Mouse (Mus musculus) CD4-positive helper T cell, adult 2 months (primary cell): Measurements from ENCODE around the gene Mcoln2.
"Not testable (repeated sequence)": the region's sequence is repeated elsewhere in the genome, so short reads cannot be mapped to it uniquely, and the experiment has no call there.

Source experiments
- DNase-seq: peaks from one replicate; pipeline ENCODE4 v3.0.0-alpha.2; 2012; ENCODE audit warnings: low read depth, missing footprints, low spot score

Gene Mcoln2

DNA sequence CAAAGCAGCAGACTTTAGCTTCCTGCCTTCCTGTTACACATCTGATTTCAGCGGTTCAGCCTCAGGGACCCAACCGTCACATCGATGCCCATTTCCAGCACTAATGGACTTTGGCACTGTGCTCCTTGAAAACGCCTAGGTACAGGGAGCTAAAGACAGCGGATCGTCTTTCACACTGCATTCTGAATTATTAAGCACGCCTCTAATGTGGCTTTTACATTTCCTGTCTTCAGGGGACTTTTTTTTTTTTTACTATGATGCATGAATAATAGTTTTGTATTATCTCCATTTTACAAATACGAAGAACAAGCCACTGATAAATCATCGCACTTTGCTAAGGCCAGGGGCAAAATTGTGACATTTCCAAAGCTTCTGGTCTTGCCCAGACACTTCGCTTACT, 36.4 kb downstream of the Mcoln2 start:
- peak; percentile 33 for DNase-seq

DNA sequence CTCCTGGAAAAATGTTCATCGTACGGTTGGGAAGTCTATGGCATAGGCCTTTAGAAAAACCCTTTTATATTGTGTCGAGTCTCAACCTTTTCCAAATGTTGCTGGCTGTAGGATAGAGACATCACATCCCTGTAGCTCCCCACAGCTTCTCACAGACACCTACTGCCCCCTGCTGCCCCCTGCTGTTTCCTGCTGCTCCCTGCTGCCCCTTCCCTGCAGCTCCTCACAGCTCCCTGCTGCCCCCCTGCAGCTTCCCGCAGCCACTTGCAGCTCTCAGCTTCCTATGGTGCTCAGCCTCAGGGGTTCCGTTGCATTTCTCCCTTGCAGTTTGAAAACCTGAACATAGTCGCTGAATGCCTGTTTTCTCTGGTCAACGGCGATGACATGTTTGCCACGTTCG, 40.3 kb downstream of the Mcoln2 start:
- no peak for DNase-seq

DNA sequence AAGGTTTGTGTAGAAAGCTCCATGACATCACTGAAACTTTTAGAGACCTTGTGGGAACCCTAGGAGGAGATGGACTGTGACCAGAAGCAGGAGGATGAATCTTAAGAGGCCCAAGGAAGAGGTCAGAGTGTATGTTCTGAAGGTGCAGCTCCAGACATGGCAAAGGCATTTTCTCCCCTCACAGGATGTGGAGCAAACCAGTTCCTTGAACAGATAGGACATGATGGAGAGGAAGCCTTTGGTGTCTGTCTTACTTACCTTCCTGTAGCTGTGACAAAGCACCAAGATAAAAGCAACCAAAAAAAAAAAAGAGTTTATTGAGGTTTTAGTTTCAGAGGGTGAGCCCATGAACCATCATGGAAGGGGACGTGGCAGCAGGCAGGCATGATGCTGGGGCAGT, 42.9 kb downstream of the Mcoln2 start:
- peak; percentile 79 for DNase-seq

DNA sequence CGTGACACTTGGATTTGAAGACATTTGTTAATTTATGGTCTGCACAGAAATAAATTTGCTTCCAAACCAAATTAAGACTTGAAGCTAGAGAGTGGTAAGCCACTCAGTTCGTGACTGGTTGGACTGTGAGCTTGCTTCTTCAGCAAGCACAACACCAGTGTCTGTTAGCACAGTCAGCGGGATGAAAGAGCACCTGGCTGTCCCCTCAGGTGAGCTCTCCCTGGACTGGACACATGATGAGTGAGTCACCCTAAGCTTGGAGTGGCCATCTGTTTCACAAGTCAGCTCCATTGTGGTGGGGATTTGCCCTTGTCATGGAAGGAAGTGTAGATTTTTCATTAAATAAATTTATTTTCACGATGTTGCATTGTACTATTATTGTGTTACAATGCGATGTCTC, 45.5 kb downstream of the Mcoln2 start:
- DNase-seq = no peak

DNA sequence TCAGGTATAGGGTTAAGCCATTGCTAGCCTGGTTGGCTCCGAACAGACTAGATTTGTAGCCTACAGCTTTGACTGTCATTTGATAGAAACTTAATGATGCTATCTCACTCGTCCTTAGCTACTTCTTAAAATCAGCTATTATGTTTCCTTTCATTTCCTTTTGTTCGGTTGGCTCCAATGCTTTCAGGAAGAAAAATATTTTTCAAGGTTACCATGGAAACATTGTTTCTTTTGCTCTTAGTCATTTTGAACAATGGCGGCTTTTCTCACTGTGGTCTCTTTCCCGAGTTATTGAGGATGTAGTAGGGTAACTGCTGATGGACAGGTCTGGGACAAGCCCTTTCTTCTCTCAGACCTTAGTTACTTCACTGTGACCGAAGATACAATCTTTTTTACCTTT, 46.7 kb downstream of the Mcoln2 start:
- peak; percentile 45 for DNase-seq

DNA sequence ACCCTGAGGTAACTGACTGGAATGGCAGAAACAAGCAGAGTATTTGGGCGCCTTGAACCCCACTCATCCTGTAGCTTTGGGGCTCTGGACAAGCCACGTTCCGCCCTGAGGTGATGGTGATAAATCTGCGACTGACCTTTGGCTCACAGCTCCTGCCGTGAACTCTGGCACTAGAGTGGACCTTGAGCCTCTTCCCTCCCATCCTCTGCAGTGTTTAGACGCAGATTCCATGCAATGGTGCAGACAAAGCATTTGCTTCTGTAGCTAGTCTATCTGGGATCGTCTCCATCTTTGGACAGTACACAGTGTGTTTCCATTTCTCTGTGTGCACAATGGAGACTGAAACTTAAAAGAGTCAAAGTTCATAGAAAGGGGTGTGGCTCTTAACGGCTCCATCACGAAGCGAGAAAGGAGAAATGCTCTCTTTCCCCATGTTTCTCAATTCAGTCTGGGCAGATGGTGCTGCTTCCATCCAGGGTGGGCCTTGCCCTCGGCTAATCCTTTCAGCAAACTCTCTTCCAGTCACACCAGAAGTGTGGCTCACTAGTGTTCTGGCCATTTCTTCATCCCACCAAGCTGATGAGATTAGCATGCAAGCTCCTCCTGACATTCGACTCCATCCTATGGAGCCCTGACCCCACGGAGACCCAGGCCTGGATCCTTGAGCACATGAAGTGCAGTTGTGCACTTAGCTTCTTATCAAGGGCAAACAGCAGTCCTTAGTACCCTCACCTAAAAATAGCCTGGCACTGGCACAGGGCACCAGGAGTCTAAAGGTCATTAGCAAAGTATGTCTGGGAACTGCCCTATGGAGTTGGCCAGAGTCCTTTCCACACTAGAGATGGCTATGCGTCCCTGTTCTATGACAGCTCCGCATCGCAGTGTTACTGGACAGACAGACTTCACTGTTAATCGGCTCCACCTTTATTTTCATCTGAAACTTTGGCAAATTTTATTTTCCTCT, 47.4 kb downstream of the Mcoln2 start:
- no peak for DNase-seq

DNA sequence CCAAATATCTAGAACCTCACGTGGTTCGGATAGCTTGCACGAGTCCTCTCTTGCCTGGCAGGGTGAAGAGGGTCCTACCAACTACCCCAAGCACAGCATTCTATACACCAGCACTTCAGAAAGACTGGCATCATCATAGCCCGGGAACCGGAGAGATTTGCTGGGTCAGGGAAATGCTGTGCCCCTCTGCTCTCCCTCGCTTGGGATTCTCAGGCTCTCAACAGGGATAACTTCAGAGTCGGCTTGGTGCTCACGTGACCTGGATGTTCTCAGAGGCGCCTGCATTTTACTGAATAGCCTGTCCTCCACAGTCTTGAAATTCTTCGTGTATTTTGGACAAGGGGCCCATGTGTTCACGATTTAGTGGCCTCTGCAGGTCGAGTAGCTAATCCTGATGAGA, 48.2 kb downstream of the Mcoln2 start:
- DNase-seq = no peak

DNA sequence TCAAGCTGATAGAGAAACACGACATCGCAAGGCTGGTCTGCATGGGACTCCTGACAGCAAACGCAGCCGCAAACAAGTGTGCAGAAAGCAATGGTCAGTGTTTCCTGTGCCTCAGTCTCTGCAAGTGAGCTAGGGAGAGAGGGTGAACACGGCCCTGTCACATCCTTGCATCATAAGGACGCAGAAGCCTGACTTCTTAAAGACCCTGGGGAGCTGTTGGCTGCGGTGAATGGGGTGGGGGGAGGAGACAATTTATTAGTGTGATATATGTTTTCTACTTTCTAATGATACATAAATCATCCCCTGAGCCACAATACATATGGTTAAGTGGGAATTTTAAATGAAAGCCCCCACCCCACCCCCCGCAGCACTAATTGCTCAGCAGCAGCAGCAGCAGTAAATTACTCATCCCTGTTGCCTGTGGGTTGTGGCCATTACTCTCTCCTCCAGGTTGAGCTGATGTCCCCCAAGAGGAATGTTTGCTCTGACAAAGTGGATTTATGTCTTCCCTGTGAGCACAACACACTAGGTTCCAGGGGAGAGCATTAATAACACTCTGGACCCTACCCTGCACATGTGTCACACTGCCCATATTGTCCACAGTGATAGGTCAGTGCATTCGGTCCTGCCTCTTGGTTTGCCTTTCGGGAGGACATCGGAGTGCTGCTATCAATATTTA, 49.3 kb downstream of the Mcoln2 start:
- DNase-seq = no peak

DNA sequence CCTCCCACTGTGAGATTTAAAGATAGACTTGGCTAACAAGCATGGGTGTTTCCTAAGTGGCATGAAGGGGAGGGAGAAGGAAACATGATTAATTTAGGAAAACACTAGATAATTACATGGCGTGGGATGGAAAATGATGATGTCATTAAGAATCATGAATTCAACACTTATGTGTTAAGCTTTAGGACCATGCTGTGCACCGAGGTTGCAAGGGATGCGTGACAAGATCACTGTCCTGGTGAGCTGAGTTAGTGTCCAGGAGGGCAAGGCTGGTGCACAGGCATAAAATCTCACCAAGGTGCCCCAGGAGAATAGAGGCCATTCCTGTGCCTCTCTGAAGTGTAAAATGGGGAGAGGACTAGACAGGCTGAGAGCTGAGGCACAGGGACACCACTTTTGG, 49.9 kb downstream of the Mcoln2 start:
- DNase-seq = no peak

DNA sequence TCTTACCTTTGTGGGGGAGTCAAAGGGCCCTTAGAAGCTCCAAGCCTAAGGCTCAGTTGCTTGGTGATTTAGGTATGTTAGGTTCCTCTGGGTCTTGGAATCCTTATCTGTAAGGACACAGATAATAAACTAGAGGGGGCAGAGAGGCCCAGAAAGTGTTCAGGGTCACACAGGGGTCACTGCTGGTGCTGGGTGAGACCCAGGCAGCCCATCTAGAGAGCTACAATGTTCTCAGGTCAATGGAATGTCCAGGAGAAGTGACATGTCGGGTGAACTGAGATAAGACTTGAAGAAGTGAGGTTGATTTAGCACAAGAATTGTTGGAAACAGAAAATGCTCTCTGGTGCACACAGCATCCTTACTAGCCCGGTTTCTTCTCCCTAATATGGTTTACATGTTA, 54.7 kb downstream of the Mcoln2 start:
- no peak for DNase-seq

DNA sequence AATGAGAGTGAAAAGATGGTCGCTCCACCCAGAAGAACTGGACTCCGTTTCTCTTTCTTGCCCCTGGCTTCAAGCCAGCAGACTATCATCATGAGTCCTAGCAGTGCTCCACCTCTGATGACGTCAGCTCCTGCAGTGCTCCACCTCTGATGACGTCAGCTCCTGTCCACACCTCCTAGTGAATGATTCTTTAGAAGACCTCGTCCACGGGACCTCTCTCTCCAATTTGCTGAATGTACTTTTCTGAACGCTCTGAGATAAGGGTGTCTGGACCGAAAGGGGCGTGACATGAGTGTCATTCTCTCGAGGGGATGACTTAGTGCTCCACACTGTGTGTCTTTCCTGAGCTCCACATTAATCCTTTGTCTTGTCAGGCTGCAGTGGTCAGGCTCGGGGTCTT, 55.7 kb downstream of the Mcoln2 start:
- DNase-seq = no peak

DNA sequence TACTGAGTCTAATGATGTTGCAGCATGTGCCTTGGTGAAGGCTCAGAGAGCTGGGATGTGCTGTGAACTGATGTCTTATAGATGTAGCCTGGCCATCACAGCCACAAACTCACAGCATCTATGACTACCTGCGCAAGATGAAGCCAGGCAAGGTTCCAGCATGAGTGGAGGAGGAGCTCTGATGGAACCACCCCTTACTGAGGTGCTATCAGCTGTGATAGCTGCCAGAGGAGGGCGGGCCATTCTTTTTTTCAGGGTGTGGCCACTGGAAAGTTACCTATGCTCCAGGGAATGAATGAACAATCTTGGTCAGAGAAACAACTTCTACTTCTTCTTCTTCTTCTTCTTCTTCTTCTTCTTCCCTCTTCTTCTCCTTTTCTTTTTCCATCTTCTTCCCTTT, 57.0 kb downstream of the Mcoln2 start:
- no peak for DNase-seq

DNA sequence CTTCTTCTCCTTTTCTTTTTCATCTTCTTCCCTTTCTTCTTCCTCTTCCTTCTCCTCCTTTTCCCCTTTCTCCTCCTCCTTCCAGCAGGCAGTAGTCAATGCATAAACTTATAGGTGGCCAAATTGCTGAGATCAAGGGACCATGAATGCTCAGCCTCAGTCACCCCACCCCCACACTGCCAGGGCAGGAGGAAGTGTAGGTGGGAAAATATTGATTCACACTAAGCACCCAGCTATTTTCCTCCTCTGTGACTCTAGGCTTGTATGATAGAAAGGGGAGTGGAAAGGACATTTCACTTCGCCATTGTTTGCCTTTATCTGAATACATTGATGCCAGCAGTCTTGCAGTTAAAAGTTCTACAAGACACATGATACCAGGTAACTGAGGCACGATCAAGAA, 57.8 kb downstream of the Mcoln2 start:
- no peak for DNase-seq

DNA sequence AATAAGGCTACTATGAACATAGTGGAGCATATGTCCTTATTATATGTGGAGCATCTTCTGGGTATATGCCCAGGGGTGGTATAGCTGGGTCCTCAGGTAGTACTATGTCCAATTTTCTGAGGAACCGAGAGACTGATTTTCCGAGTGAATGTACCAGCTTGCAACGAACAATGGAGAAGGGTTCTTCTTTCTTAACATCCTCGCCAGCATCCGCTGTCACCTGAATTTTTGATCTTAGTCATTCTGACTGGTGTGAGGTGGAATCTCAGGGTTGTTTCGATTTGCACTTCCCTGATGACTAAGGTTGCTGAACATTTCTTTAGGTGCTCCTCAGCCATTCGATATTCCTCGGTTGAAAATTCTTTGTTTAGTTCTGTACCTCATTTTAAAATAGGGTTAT, 60.1 kb downstream of the Mcoln2 start:
- not testable (repeated sequence) for DNase-seq

DNA sequence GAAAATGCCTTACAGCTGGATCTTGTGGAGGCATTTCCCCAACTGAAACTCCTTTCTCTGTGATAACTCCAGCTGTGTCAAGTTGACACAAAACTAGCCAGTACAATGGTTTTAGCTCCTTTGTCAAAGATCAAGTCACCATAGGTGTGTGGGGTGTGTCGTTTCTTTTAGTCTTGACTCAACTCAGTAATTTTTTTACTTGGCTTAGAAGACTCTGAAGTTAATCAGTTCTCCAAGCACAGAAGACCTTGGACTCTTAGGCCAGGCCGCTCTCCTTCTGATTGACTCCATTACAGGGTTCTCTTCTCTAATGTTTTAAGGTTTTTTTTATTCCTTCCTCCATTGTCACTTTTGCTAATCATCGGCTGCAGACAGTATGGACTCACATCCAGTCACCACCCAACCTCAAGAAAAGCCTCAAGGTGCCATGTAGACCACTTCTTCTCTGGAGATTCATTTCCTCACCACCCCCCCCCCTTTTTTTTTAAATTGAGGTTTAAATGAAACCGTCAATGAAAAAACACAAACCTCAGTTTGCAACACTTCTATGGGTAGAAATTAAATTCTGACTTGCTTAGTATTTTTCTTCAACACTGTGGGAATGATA, 61.6 kb downstream of the Mcoln2 start:
- DNase-seq = no peak

DNA sequence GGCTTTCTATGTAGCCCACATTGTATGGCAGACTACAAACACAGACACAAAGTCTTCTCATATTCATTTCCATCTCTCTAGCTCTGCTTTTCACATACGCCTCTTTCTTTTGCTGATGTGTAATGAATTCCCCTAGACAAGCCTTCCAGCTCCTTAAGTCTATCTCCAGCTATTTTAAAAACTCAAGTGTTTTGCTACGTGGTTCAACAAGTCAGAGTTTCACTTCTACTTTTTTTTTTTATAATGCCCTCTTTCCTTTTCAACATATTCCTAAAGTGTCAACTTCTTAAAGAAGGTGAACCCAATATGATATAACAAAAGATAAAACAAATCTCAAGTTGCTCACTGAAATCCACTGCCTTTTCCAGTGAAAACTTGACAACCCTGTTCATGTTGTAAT, 62.3 kb downstream of the Mcoln2 start:
- no peak for DNase-seq

DNA sequence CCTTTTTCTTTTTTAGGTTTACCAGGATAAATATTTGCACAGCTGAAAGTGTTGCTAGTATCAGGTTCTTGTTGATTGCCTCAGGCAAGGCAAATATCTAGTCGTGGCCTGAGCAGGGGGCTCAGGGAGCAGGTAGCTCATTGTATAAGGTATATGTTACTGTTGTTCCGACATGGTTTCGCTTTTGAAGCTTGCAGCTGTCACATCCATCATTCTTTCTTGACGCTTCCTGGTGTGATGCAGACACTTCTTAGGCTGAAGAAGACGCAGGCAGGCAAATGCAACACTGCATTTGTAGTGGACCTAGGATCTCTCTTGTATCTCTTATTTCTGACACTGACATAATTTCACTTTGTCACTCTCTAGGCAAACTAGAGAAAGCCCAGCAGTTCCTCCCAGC, 63.7 kb downstream of the Mcoln2 start:
- no peak for DNase-seq

DNA sequence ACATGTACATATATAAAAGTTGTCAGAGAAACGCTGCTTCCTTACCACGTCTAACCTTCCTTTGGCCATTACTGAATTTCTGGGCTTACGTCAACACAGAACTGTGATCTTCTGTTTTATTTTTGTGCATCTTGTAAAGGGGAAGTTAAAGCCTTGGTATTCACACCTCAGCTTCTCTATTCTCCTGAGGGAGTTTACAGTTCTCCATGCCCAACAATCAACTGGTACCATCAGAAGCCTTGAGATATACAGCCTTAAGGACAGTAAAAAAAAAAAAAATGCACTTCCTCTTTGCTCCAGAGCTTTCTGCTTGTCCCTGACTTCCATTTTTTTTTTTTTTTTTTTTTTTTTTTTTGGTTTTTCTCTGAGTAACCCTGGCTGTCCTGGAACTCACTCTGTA, 66.9 kb downstream of the Mcoln2 start:
- no peak for DNase-seq

DNA sequence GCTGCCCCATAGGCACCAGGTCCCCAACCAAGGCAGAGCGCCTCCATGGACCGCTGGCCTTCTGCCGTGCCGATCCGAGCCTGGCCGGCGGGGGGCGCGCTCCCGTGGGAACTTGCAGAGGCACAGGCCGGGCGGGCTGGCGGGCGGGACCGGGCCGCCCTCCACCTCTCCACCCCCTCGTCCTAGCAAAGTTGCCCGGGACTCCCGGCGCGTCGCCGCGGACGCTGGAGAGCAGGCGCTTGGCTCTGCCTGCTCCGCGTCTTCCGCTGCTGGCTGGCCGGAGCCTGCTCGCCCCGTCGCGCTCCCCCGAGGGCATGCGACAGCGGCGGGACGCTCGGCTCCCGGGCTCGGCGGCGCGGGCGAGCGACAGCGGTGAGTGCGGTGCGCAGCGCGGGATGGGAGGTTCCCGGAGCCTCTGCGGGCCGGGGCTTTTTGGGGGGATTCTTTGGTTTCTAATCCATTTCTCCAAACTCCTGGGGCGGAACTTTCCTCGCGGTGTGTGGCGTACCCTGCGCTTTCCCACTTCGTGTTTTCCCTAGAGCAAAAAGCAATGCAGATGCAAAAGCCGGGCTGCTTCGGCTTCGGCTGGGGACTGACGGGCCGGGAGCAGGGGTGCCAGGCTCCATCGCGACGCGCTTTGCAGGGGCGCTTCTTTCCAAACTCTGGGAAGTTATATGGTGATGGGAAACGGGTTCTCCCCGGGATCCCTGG, 71.3 kb downstream of the Mcoln2 start, which contains the start of gene Lpar3:
Gene Lpar3, plus strand, starts transcription at position 188 of the 711 bp plus-strand sequence.
- DNase-seq = peak; percentile 54

DNA sequence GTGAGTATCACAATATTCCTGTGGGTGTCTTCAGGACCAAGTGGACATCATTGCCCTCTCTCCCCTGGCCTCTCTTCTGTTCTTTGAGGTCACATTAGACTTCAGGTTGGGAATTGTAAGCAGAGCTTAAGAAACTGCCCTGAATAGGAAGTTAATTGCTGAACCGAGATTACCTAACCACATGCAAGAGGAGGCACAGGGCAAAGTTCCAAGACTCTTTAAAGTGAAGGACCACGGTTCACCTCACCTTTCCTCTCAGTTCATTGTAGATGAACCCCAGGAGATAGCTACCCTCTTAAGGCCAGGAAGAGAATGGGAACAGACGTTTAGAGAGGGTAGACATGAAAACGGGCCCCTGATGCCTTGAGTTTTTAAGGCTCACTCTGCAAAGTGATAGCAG, 74.6 kb downstream of the Mcoln2 start:
- DNase-seq = no peak

DNA sequence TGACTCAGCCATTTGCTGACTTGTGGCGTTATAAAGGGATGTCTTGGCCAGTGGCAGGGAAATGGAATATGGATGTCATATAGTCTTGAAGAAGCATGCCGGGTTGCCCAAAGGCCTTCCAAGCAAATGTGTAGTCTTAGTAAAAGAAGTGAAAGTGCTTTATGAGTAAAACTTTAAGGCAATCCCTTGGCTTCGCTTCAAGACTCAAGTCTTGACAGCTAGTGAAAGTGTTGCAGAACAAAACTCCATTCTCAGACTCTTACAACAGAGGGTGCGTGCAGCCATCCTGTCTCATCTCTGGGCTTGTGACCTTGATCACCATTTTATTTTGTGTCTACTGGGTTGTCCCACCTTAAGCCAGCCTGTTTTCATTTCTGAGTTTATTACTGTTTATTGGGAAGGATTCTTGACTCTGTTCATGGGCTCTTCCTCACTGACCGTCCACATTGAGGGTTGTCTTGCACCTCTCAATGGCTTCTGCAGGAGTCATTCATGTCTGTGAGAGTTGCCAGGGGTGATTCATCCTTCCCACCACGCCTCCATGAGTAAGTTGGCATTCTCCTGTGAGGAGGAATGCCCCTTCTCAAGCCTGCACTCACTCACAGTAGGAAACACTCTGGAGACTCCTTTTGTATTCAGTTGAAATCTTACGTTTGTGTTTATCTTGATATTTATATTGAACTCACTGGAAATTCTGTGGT, 75.6 kb downstream of the Mcoln2 start:
- DNase-seq = no peak
